ENCODE assay signal across 24 mouse cellular contexts in the genomic region with DNA sequence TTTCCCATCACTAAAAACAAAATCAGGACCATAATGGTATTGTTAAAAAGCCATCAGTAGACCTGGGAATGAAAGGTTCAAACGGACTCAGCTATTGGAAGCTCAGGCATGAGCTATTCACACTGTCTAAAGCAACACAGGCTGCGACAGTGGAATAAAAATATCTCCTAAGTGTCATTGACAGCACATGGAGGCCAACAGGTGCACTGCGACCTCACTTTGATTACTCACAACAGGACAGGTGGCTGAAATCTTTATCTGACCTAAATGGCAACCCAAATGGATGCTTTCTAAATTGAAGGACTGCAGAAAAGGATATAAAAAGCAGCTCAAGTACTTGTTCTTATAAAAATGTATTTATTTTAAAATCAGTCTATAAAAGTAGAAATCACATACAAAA. TPM values are rescaled to one million over a fixed set of nuclear protein-coding genes. Genes with fewer than 3 reads are reported as not detected.
DNase-seq lines count a peak whose midpoint lies in the region; TF ChIP-seq lines count a peak whose summit lies in the region.
"Had no signal": no experiment of that assay in that cellular context is flagged by ENCODE, and none has a peak within 500 bp of the region (broad histone marks: within the 10 kb centered on the region; RNA-seq: fewer than 3 reads in every experiment).

No protein-coding gene starts in this region.

- H3K79me2 ChIP-seq in liver, adult 2 months (ENCODE audit: control insufficient read depth, insufficient read depth, low read length) = no peaks in the 10 kb centered on the region
- H3K79me2 ChIP-seq in C2C12 (ENCODE audit: control insufficient read depth, insufficient read depth) (no peaks in the 10 kb centered on the region), MEL (ENCODE audit: control insufficient read depth, insufficient read depth, low read length, poor library complexity) (no peaks in the 10 kb centered on the region), myocyte (ENCODE audit: control insufficient read depth, insufficient read depth) (no peaks in the 10 kb centered on the region)

- H3K4me3 ChIP-seq in liver, adult 2 months (ENCODE audit: insufficient read depth, low read depth, low read length) = no peak overlapping the region
- H3K4me3 ChIP-seq in C2C12 (ENCODE audit: insufficient read depth, poor library complexity, severe bottlenecking) (no peak overlapping the region), MEL (ENCODE audit: control insufficient read depth in 1 of 2, insufficient read depth in 1 of 2, low read depth in 2 of 2, low read length in 2 of 2) (no peak overlapping the region), myocyte (no peak overlapping the region)
- H3K4me3 ChIP-seq: embryonic facial prominence, embryonic 12.5 days; embryonic facial prominence, embryonic 15.5 days; gastrocnemius, adult 2 months; heart, embryonic 12.5 days; heart, embryonic 15.5 days had no signal

- no peak for TF ChIP-seq RAD21 in MEL (IDR thresholded peaks at IDR 0.05; ENCODE audit: low read depth, low read length)

- H3K27me3 ChIP-seq in liver, adult 2 months (ENCODE audit: control insufficient read depth, insufficient read depth, low read length) = no peaks in the 10 kb centered on the region
- H3K27me3 ChIP-seq in C2C12 (ENCODE audit: control insufficient read depth, insufficient read depth, insufficient read length) = no peaks in the 10 kb centered on the region
- no peaks in the 10 kb centered on the region for H3K27me3 ChIP-seq in MEL (ENCODE audit: control insufficient read depth in 1 of 2, insufficient read depth in 2 of 2, low read length in 2 of 2)
- no peaks in the 10 kb centered on the region for H3K27me3 ChIP-seq in myocyte (ENCODE audit: control insufficient read depth, insufficient read depth, insufficient read length)
- H3K27me3 ChIP-seq: embryonic facial prominence, embryonic 12.5 days; embryonic facial prominence, embryonic 15.5 days; heart, embryonic 12.5 days; heart, embryonic 15.5 days had no signal

- no peak overlapping the region for H3K4me2 ChIP-seq in myocyte (ENCODE audit: low read depth)
- H3K4me2 ChIP-seq: embryonic facial prominence, embryonic 12.5 days; embryonic facial prominence, embryonic 15.5 days; heart, embryonic 12.5 days; heart, embryonic 15.5 days; hindbrain, embryonic 14.5 days had no signal

- no peak overlapping the region for H3K9ac ChIP-seq in liver, adult 2 months (ENCODE audit: low read depth, low read length)
- H3K9ac ChIP-seq in MEL (ENCODE audit: control insufficient read depth, low read depth, low read length, poor library complexity, severe bottlenecking) = no peak overlapping the region
- H3K9ac ChIP-seq: embryonic facial prominence, embryonic 12.5 days; embryonic facial prominence, embryonic 15.5 days; forebrain, postnatal 0 days; heart, embryonic 12.5 days; heart, embryonic 15.5 days; hindbrain, embryonic 14.5 days had no signal

- no peak for TF ChIP-seq CTCF in liver, adult 2 months (IDR thresholded peaks at IDR 0.05; ENCODE audit: low read depth, low read length)
- TF ChIP-seq CTCF in C2C12 (IDR thresholded peaks at IDR 0.05; ENCODE audit: control insufficient read depth, insufficient read depth, insufficient read length) (no peak), MEL (IDR thresholded peaks at IDR 0.05 in 2 of 3, conservative IDR thresholded peaks at IDR 0.05 in 1 of 3; ENCODE audit: control insufficient read depth in 1 of 3, insufficient read depth in 1 of 3, low read depth in 2 of 3, low read length in 3 of 3, poor library complexity in 1 of 3, severe bottlenecking in 1 of 3) (no peak)

- peak; percentile 30 for DNase-seq in liver, adult 2 months (ENCODE audit: extremely low read depth, low read depth, low spot score)
- DNase-seq in liver (no peak), MEL (ENCODE audit: low read depth, low spot score) (no peak)
- DNase-seq in lung, postnatal 4 days = no peak
- DNase-seq: adrenal gland, adult 2 months; adrenal gland, postnatal 14 days; cerebellum, adult 11 months; cerebellum, adult 2 months; cerebellum, adult 9-11 months; cerebellum, postnatal 25 days; forebrain, postnatal 0 days; gastrocnemius, adult 2 months; gastrocnemius, postnatal 14 days; heart, adult 18-20 months; heart, postnatal 14 days; heart, postnatal 4 days had no signal

- H3K4me1 ChIP-seq in liver, adult 2 months (ENCODE audit: control insufficient read depth, insufficient read depth, low read length) = peaks cover 19% of the 10 kb centered on the region
- no peaks in the 10 kb centered on the region for H3K4me1 ChIP-seq in MEL (ENCODE audit: control insufficient read depth in 1 of 2, insufficient read depth in 2 of 2, low read length in 2 of 2)
- H3K4me1 ChIP-seq: embryonic facial prominence, embryonic 12.5 days; embryonic facial prominence, embryonic 15.5 days had no signal

- 49% methylated on average over 3 of the region's 3 CpGs for WGBS in liver, adult 2 months

- no peaks in the 10 kb centered on the region for H3K9me3 ChIP-seq in MEL (replicated peaks; ENCODE audit: insufficient read depth, low read length)
- H3K9me3 ChIP-seq: embryonic facial prominence, embryonic 12.5 days; embryonic facial prominence, embryonic 15.5 days; heart, embryonic 12.5 days; heart, embryonic 15.5 days had no signal

- H3ac ChIP-seq in C2C12 (ENCODE audit: control insufficient read depth, insufficient read length, low read depth) (no peak overlapping the region), myocyte (ENCODE audit: control insufficient read depth, insufficient read length) (no peak overlapping the region)

- H3K27ac ChIP-seq in liver, adult 2 months (replicated peaks; ENCODE audit: insufficient read depth, low read depth, low read length) = no peak overlapping the region
- H3K27ac ChIP-seq in MEL (ENCODE audit: control insufficient read depth, low read depth, low read length) = no peak overlapping the region
- H3K27ac ChIP-seq: embryonic facial prominence, embryonic 12.5 days; embryonic facial prominence, embryonic 15.5 days; gastrocnemius, adult 2 months; heart, embryonic 15.5 days; hindbrain, embryonic 14.5 days; hindbrain, postnatal 0 days had no signal

- TF ChIP-seq POLR2A in liver, adult 2 months (IDR thresholded peaks at IDR 0.05; ENCODE audit: extremely low read depth, insufficient read depth, low read length) = no peak
- TF ChIP-seq POLR2A in MEL (IDR thresholded peaks at IDR 0.05; ENCODE audit: control insufficient read depth in 1 of 2, insufficient read depth in 1 of 2, low read depth in 1 of 2, low read length in 2 of 2, poor library complexity in 1 of 2) (no peak; a peak in 1 of 4 replicates), myocyte (IDR thresholded peaks at IDR 0.05; ENCODE audit: insufficient read length, low read depth) (no peak)

- no peaks in the 10 kb centered on the region for H3K79me3 ChIP-seq in C2C12 (ENCODE audit: low read depth)

- no peak for TF ChIP-seq EP300 in MEL (IDR thresholded peaks at IDR 0.05; ENCODE audit: low read depth in 1 of 2, low read length in 2 of 2)

- peaks cover 27% of the 10 kb centered on the region for H3K36me3 ChIP-seq in liver, adult 2 months (ENCODE audit: control insufficient read depth, insufficient read depth, low read length)
- H3K36me3 ChIP-seq in C2C12 (ENCODE audit: control insufficient read depth, insufficient read depth) (peaks cover 93% of the 10 kb centered on the region), MEL (ENCODE audit: control insufficient read depth in 1 of 2, insufficient read depth in 2 of 2, low read length in 2 of 2) (peaks cover 0 to 53% of the 10 kb centered on the region in 2 experiments; a peak in 2 of 4 replicates), myocyte (ENCODE audit: control insufficient read depth, insufficient read depth) (peaks cover 73% of the 10 kb centered on the region)

TF ChIP-seq in C2C12, 6 proteins besides CTCF, POLR2A, EP300 and RAD21 (continues in another document):
- TF ChIP-seq FOSL1 (IDR thresholded peaks at IDR 0.05; ENCODE audit: insufficient read depth, low read length, poor library complexity, severe bottlenecking) = no peak
- no peak for TF ChIP-seq USF1 (IDR thresholded peaks at IDR 0.05; ENCODE audit: low read depth)
- TF ChIP-seq MAX (IDR thresholded peaks at IDR 0.05) = no peak
- TF ChIP-seq MYOG (IDR thresholded peaks at IDR 0.05; ENCODE audit: control insufficient read depth, extremely low read depth, insufficient read length) = no peak

TF ChIP-seq in MEL, 35 proteins besides CTCF, POLR2A, EP300 and RAD21:
- TF ChIP-seq MYB (IDR thresholded peaks at IDR 0.05; ENCODE audit: low read depth, low read length) (0 out of 2 replicates have a peak, but pooled peaks have one; percentile 17), SIN3A (IDR thresholded peaks at IDR 0.05; ENCODE audit: low read length) (no peak)

TF ChIP-seq in myocyte, 11 proteins besides CTCF, POLR2A, EP300 and RAD21:
- no peak for TF ChIP-seq SRF (IDR thresholded peaks at IDR 0.05; ENCODE audit: control insufficient read depth, insufficient read length, low read depth)
- peak in 2 of 3 experiments; percentile 33 to 48 for TF ChIP-seq MYOG (IDR thresholded peaks at IDR 0.05; ENCODE audit: control insufficient read depth in 1 of 3, insufficient read depth in 1 of 3, insufficient read length in 2 of 3, low read depth in 2 of 3)
- peak; percentile 76 to 97 (median 88) for TF ChIP-seq MYOD1 (IDR thresholded peaks at IDR 0.05; ENCODE audit: control insufficient read depth in 1 of 3, insufficient read length in 2 of 3, low read depth in 2 of 3)
- TF ChIP-seq TCF12 (IDR thresholded peaks at IDR 0.05; ENCODE audit: insufficient read depth, poor library complexity, severe bottlenecking) = peak; percentile 41

RNA-seq across cellular contexts. Expression of a gene that starts 28.7 kb away (rescaled TPM):
- 38.4 and 40.8 TPM in 2 replicates for total RNA-seq in liver, adult 2 months (2014; rRNA removed)
- polyA plus RNA-seq in liver, adult 2 months (2012; rRNA removed) = 17.0 and 23.7 TPM in 2 replicates
- polyA plus RNA-seq in C2C12 (2012; fragmentation: generic; extraction: Trizol) (3.8 TPM), MEL (2012; ENCODE audit: insufficient read depth in 1 of 2, insufficient read length in 2 of 2, low read depth in 1 of 2, low replicate concordance in 2 of 2, missing spikeins in 1 of 2) (10 to 100 TPM in 1 of 2 experiments, 1 to 10 TPM in 1; 8.2 to 62.9 TPM), myocyte (2012; fragmentation: generic; extraction: Trizol) (4.7 TPM)
- total RNA-seq in MEL (2012; rRNA removed) = 7.9 and 8.9 TPM in 2 replicates

RNA-seq across cellular contexts. Expression of a gene that starts 40.6 kb away (rescaled TPM):
- 162 and 163 TPM in 2 replicates for total RNA-seq in liver, adult 2 months (2014; rRNA removed)
- 71.8 and 91.9 TPM in 2 replicates for polyA plus RNA-seq in liver, adult 2 months (2012; rRNA removed)
- polyA plus RNA-seq in C2C12 (2012; fragmentation: generic; extraction: Trizol) (8.0 TPM), MEL (2012; ENCODE audit: insufficient read depth in 1 of 2, insufficient read length in 2 of 2, low read depth in 1 of 2, low replicate concordance in 2 of 2, missing spikeins in 1 of 2) (100 to 1,000 TPM; 361 to 659 TPM), myocyte (2012; fragmentation: generic; extraction: Trizol) (6.3 TPM)
- 168 and 221 TPM in 2 replicates for total RNA-seq in MEL (2012; rRNA removed)

RNA-seq across cellular contexts. Expression of a gene that starts 43.6 kb away (rescaled TPM):
- 1.6 and 1.7 TPM in 2 replicates for total RNA-seq in liver, adult 2 months (2014; rRNA removed)
- polyA plus RNA-seq in liver, adult 2 months (2012; rRNA removed) = 0.29 and 0.62 TPM in 2 replicates
- polyA plus RNA-seq in C2C12 (2012; fragmentation: generic; extraction: Trizol) (22.5 TPM), MEL (2012; ENCODE audit: insufficient read depth in 1 of 2, insufficient read length in 2 of 2, low read depth in 1 of 2, low replicate concordance in 2 of 2, missing spikeins in 1 of 2) (10 to 100 TPM in 1 of 2 experiments, not detected in 1; 61.4 TPM), myocyte (2012; fragmentation: generic; extraction: Trizol) (5.0 TPM)
- total RNA-seq in MEL (2012; rRNA removed) = 40.2 and 46.9 TPM in 2 replicates
